Mouse (Mus musculus) heart, embryonic 13.5 days (tissue): ENCODE data around the gene Vav3. TPM values are rescaled to one million over a fixed set of nuclear protein-coding genes. Genes with fewer than 3 reads are reported as not detected.
A peak's percentile ranks its signal among the peaks of the same experiment; 100 is the strongest.
"Not testable (repeated sequence)": the region's sequence is repeated elsewhere in the genome, so short reads cannot be mapped to it uniquely, and the experiment has no call there.

Source experiments
- ATAC-seq: fragments of 200-750 bp; cut with Nextera tagmentation; 2 replicates; pipeline ENCODE4 v1.8.0; 2017; ENCODE audit warnings: moderate TSS enrichment; ENCODE audit not compliant: insufficient number of reproducible peaks, low FRiP score, low TSS enrichment; ENCODE audit errors: extremely low read depth
- H3K27ac ChIP-seq: fragments of 300-500 bp; sonication (generic); replicated peaks from 2 replicates; pipeline ENCODE4 v1.5.1; 2015; ENCODE audit warnings: moderate library complexity, mild to moderate bottlenecking, inconsistent platforms
- H3K27me3 ChIP-seq: fragments of 300-500 bp; sonication (generic); replicated peaks from 2 replicates; pipeline ENCODE4 v1.6.1; 2015; ENCODE audit warnings: mild to moderate bottlenecking, inconsistent platforms
- H3K36me3 ChIP-seq: fragments of 300-500 bp; sonication (generic); 2 replicates; pipeline ENCODE4 v1.6.1; 2015; ENCODE audit warnings: mild to moderate bottlenecking, inconsistent platforms
- H3K4me1 ChIP-seq: fragments of 300-500 bp; sonication (generic); 2 replicates; pipeline ENCODE4 v1.6.1; 2015; ENCODE audit warnings: inconsistent platforms
- H3K4me2 ChIP-seq: fragments of 300-500 bp; sonication (generic); 2 replicates; pipeline ENCODE4 v1.6.1; 2015; ENCODE audit warnings: inconsistent platforms, mild to moderate bottlenecking, moderate library complexity
- H3K4me3 ChIP-seq: fragments of 300-500 bp; sonication (generic); 2 replicates; pipeline ENCODE4 v1.5.1; 2015; ENCODE audit warnings: moderate library complexity, mild to moderate bottlenecking, inconsistent platforms
- H3K9ac ChIP-seq: fragments of 300-500 bp; sonication (generic); 2 replicates; pipeline ENCODE4 v1.6.1; 2015; ENCODE audit warnings: inconsistent platforms, mild to moderate bottlenecking, moderate library complexity
- H3K9me3 ChIP-seq: fragments of 300-500 bp; sonication (generic); 2 replicates; pipeline ENCODE4 v1.6.1; 2016; ENCODE audit warnings: inconsistent platforms
- WGBS: fragments of 180-500 bp; shearing (Covaris S2); methylation state at CpG from one replicate; pipeline ENCODE4 v1.1.7; 2015; ENCODE audit warnings: mixed read lengths; 5-methylcytosine and 5-hydroxymethylcytosine counted together
- polyA plus RNA-seq: library from polyadenylated mRNA; unstranded; fragments of >200 nt; fragmentation: Nextera tagmentation; extraction: Ambion mirVana; gene quantifications from 2 replicates; pipeline ENCODE4 v1.2.1, GENCODE M21; 2015

The Vav3 gene
- polyA plus RNA-seq, 1 experiment from 2014 or later = 7.5 TPM

DNA sequence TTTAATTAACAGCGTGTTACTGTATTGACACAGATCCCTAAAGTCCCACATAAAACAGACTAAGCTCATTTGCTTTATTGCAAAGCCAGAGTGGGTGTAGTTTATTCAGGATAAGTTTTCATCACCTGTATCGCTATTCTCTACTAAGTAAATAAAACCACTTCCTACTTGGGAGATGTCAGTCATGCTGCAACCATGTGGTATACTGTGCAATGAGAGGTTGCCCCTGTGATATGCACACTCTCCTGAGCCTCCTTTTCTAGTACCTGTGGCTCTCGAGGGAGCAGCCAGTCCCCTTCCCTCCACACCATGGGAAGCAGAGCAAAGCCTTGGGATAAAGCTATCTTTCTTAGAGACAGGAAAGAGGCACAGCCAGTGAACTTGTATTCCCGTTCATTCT, 106.5 kb downstream of the Vav3 start:
- 57% methylated on average over 4 of the region's 4 CpGs for WGBS
- Histone ChIP-seq H3K4me3 (no peak overlapping the region), H3K27me3 (no peaks in the 10 kb centered on the region), H3K9ac (no peak overlapping the region), H3K36me3 (no peaks in the 10 kb centered on the region), H3K4me2 (no peak overlapping the region), H3K9me3 (no peaks in the 10 kb centered on the region), H3K4me1 (peaks cover 6% of the 10 kb centered on the region; the same call in 1 of the 2 replicates), H3K27ac (no peak overlapping the region)
- no peak for ATAC-seq

DNA sequence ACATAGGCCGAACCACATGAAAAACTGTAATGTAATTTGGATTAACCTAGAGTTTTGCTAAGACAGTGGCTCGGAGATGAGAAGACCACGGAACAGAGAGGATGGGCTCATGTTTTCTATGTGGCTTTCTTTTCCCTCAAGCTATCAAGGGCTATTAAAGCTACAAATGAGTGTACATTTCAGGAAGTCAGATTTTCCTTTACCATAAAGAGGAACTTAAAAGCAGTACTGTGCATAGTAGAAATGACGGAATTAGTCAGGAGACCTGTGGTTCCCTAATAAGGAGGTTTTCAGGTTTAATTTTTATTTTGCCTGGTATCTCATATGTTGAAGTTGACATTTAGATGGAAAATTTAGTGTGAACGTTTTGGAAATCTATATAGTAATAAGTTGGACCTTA, 107.8 kb downstream of the Vav3 start:
- H3K4me2 ChIP-seq, H3K36me3 ChIP-seq, H3K27me3 ChIP-seq, ATAC-seq, H3K27ac ChIP-seq, H3K4me3 ChIP-seq, H3K9me3 ChIP-seq, H3K9ac ChIP-seq: not testable (repeated sequence)
- 79% methylated on average over 5 of the region's 5 CpGs for WGBS
- H3K4me1 ChIP-seq = peaks cover 14% of the 10 kb centered on the region; the same call in 1 of the 2 replicates

DNA sequence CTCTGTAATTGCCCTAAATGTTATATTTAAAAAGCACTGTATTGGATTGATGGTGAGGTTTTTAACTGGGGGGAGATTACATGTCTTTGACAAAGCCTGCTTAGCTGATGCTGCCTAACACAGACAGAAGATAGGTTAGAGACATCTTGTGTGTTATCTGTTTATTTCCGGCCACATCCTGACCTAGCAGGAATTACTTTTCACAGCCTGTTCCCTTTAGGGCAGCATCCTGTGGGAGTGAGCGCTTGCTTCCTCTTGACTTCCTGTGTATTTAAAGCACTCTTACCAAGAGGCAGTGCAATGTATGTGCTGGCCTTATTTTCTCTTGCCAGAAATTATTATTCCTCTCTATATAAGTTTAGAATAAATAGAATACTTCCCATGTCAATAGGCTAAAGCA, 111.5 kb downstream of the Vav3 start:
- ATAC-seq = no peak

DNA sequence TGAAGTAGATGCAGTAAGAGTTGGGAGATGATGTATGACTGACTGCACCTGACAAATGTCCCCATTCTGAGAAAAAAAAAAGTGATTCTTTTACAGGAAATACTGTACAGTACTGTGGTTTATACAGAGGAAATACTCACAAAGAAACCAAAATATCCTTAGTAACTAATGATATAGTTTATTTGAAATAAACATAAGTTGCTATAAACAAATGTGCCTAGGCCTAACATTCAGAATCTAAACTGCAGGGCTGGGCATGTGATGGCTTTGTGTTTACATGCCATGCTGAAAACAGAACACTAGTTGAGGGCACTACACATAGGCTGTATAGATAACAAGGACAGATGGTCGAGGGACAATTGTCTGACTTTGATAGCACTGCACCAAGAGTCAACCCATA, 114.2 kb downstream of the Vav3 start:
- no peak for ATAC-seq
- H3K9me3 ChIP-seq = no peaks in the 10 kb centered on the region
- no peak overlapping the region for H3K4me3 ChIP-seq
- H3K27me3 ChIP-seq = no peaks in the 10 kb centered on the region
- 10% methylated on average over 1 of the region's 1 CpGs for WGBS
- peaks cover 14% of the 10 kb centered on the region; the same call in 1 of the 2 replicates for H3K4me1 ChIP-seq
- no peak overlapping the region for H3K4me2 ChIP-seq
- H3K9ac ChIP-seq = no peak overlapping the region
- no peak overlapping the region for H3K27ac ChIP-seq
- no peaks in the 10 kb centered on the region for H3K36me3 ChIP-seq

More for the DNA sequence above, 111.5 kb downstream of the Vav3 start:
- Histone ChIP-seq H3K9me3 (no peaks in the 10 kb centered on the region), H3K9ac (no peak overlapping the region), H3K36me3 (no peaks in the 10 kb centered on the region), H3K4me1 (peaks cover 14% of the 10 kb centered on the region; the same call in 1 of the 2 replicates), H3K4me2 (no peak overlapping the region), H3K27ac (peak overlapping the region; percentile 28; the same call in 1 of the 2 replicates), H3K27me3 (no peaks in the 10 kb centered on the region), H3K4me3 (no peak overlapping the region)
- 45% methylated on average over 2 of the region's 2 CpGs for WGBS

DNA sequence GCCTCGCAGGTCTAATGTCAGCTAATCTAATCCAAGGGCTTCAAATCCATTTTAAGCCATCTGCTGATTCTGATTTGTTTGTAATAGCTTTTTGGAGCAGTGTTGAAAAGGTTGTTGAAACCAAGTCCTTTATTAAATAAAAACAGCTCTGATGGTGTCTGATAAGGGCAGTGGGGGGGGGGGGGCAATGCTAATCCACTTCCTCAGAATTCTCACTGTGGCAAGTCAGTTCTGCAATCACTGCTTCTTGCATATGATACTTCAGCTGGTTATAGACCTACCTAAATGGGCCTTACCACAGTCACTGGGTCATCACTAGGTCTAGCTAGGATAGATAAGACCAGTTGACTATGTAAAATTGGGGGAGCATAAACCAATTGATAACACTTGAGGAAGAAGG, 115.9 kb downstream of the Vav3 start:
- peaks cover 11% of the 10 kb centered on the region; the same call in 1 of the 2 replicates for H3K4me1 ChIP-seq
- H3K27ac ChIP-seq = no peak overlapping the region
- no peak overlapping the region for H3K4me2 ChIP-seq
- H3K27me3 ChIP-seq = no peaks in the 10 kb centered on the region
- H3K36me3 ChIP-seq = no peaks in the 10 kb centered on the region
- no peak overlapping the region for H3K9ac ChIP-seq
- no peak overlapping the region for H3K4me3 ChIP-seq
- ATAC-seq = no peak
- 73% methylated on average over 1 of the region's 1 CpGs for WGBS
- no peaks in the 10 kb centered on the region for H3K9me3 ChIP-seq

DNA sequence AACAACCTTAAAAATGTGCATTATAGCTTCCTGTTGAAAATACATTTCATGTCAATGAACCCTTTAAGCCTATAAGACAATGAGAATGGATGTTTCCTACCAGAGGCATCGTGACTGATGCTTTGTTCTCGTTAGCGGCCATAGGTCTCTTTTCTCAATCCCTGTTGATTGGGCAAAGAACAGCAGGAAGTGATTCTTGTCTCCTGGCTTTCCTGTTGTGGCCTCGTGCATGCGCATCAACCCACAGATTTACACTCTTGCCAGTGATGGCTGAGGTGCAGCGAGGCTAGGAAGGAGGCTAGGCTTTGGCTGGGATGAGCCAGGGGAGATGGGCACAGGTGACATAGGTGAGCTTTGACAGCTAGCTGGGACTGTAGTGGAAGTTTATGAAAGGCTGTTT, 123.2 kb downstream of the Vav3 start:
- Histone ChIP-seq H3K4me3 (no peak overlapping the region), H3K9ac (no peak overlapping the region), H3K4me1 (peaks cover 4% of the 10 kb centered on the region; the same call in 1 of the 2 replicates), H3K36me3 (no peaks in the 10 kb centered on the region), H3K27ac (no peak overlapping the region), H3K4me2 (no peak overlapping the region), H3K9me3 (no peaks in the 10 kb centered on the region), H3K27me3 (no peaks in the 10 kb centered on the region)
- WGBS = 69% methylated on average over 6 of the region's 6 CpGs
- no peak for ATAC-seq

DNA sequence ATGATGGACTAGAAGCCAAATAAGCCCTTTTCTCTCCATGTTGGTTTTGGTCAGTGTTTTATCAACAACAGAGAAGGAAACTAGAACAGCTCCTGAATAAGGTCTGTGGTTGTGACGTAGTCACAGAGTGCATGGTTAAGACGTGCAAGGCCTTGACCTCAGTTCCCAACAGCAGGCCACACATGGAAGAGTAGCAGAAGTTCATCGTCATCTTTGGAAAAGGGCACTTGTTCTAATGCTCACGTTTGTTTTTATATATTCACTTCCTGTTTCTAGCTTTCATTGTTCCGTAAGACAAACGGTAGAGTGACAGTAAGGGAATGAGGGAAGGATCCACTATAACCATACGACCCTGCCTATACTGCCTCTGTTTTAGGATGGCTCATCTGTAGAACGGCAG, 124.1 kb downstream of the Vav3 start:
- no peak overlapping the region for H3K4me2 ChIP-seq
- peaks cover 7% of the 10 kb centered on the region for H3K4me1 ChIP-seq
- no peak for ATAC-seq
- H3K36me3 ChIP-seq = no peaks in the 10 kb centered on the region
- no peak overlapping the region for H3K4me3 ChIP-seq
- H3K9me3 ChIP-seq = no peaks in the 10 kb centered on the region
- H3K27ac ChIP-seq = no peak overlapping the region
- H3K9ac ChIP-seq = no peak overlapping the region
- WGBS = 74% methylated on average over 8 of the region's 8 CpGs
- no peaks in the 10 kb centered on the region for H3K27me3 ChIP-seq

DNA sequence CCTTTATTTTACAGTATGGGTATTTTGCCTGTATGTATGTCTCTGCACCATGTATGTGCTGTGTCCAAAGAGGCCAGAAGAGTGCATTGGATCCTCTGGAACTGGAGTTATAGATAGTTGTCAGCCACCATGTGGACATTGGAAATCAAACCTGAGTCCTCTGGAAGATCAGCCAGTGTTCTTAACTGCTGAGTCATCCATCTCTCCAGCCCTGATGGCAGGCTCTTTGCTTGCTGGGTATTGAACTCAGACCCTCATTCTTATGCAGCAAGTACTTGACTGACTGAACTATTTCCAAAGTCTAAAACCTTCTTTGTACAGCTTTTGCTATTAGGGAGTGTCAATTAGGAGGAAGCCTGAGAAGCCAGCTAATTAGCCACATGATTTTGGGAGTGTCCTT, 126.1 kb downstream of the Vav3 start:
- Histone ChIP-seq H3K4me2 (no peak overlapping the region), H3K36me3 (no peaks in the 10 kb centered on the region), H3K4me3 (no peak overlapping the region), H3K27ac (no peak overlapping the region), H3K9me3 (no peaks in the 10 kb centered on the region), H3K4me1 (peaks cover 9% of the 10 kb centered on the region), H3K27me3 (no peaks in the 10 kb centered on the region), H3K9ac (no peak overlapping the region)
- ATAC-seq = no peak

DNA sequence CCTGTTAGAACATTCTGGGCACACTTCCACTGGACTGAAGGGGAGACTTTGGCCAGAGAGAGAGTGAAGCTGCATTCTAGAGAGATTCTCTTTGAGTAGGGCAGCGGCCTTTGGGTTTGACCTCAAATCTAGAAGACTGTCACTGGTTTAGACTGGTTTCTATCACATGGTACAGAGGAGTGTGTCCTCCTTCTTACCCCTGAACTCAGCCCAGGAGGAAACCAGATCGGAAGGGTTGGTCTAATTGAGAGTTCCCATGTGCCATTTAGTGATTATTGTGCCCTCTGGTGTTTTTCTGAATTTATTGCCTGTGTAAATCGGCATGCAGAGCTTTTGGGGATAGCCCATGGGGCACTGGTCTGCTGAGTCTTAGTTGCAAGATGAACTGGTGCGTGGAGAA, 126.8 kb downstream of the Vav3 start:
- Histone ChIP-seq H3K36me3 (0 out of 2 replicates have a peak, but pooled peaks cover 3% of the 10 kb centered on the region), H3K9ac (no peak overlapping the region), H3K4me3 (no peak overlapping the region), H3K4me1 (peaks cover 9% of the 10 kb centered on the region), H3K27ac (no peak overlapping the region), H3K27me3 (no peaks in the 10 kb centered on the region), H3K9me3 (no peaks in the 10 kb centered on the region), H3K4me2 (no peak overlapping the region)
- ATAC-seq = no peak
- WGBS = 49% methylated on average over 4 of the region's 4 CpGs

DNA sequence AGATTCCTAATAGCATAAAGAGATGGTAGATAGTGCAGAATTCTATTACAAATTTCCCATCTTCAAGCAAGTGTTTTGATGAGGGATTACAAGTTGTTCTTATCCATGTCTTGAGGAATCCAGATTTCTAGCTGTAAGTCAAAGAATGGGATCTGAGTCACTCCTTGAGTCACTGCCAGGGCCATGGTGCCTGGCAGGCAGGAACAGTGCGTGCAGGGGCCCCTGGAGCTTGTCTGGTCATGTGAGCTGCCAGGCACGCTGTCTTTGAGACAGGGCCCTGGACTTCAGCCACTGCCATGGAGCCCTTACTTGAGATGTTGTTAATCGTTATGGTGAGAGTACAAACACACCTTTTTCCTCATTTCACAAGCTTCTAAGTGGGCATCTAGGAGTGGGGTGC, 129.0 kb downstream of the Vav3 start:
- no peaks in the 10 kb centered on the region for H3K9me3 ChIP-seq
- H3K9ac ChIP-seq = no peak overlapping the region
- no peak overlapping the region for H3K27ac ChIP-seq
- ATAC-seq = no peak
- WGBS = 41% methylated on average over 3 of the region's 3 CpGs
- 0 out of 2 replicates have a peak, but pooled peaks cover 3% of the 10 kb centered on the region for H3K36me3 ChIP-seq
- no peak overlapping the region for H3K4me2 ChIP-seq
- H3K4me1 ChIP-seq = peaks cover 9% of the 10 kb centered on the region
- H3K27me3 ChIP-seq = no peaks in the 10 kb centered on the region
- no peak overlapping the region for H3K4me3 ChIP-seq

DNA sequence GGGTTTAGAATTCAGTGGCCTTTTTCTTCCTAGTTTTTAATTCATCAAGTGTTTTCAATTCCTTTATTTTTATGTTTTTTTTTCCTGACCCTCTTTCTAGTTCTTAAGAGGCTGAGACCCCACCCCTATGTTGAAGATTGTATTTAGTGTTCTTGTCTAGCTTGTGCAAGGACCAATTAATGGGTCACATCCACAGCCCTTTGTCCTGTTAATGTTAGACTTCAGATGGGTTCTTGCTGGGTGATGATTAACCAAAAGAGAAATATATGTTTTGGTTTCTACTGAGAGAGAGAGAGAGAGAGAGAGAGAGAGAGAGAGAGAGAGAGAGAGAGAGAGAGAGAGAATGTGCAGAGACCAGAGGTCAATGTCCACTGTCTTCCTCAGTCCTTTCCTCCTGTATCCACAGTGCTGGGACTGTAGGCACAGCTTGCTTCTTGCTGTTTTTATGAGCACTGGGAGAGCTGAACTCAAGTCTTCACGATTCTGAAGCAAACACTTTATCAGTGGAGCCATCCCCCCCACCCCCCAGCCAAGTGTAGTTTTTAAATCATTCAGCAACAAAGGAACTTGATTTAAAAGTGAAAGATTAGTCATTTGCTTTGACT, 130.3 kb downstream of the Vav3 start:
- H3K4me2 ChIP-seq = no peak overlapping the region
- H3K9ac ChIP-seq = no peak overlapping the region
- ATAC-seq = no peak
- H3K4me1 ChIP-seq = peaks cover 10% of the 10 kb centered on the region
- WGBS = 69% methylated on average over 1 of the region's 1 CpGs
- H3K4me3 ChIP-seq = no peak overlapping the region
- no peaks in the 10 kb centered on the region for H3K9me3 ChIP-seq
- 0 out of 2 replicates have a peak, but pooled peaks cover 3% of the 10 kb centered on the region for H3K36me3 ChIP-seq
- H3K27ac ChIP-seq = no peak overlapping the region
- H3K27me3 ChIP-seq = no peaks in the 10 kb centered on the region

DNA sequence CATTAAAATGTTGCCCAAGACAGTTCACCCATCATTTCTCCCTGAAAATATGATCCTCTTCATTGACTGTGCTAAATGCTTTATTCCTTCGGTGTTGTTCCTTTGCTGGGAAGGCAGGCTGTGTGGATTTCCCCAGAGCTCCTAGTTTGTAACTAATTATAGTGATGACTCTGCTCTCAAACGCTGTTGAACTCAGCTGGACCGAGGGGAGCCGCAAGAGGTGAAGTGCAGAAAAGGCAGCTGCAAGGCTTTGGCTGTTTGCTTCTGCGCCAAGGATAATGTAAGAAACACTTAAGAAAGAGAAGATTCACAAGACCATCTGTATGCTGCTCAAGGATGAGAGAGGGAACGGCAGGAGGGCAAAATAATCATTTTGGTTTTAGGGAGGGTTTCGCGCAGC, 136.1 kb downstream of the Vav3 start:
- Histone ChIP-seq H3K4me1 (peaks cover 13% of the 10 kb centered on the region), H3K4me3 (no peak overlapping the region), H3K4me2 (0 out of 2 replicates have a peak overlapping the region, but pooled peaks have one; percentile 20), H3K9ac (peak overlapping the region; percentile 21; the same call in 1 of the 2 replicates), H3K27me3 (no peaks in the 10 kb centered on the region), H3K9me3 (no peaks in the 10 kb centered on the region), H3K27ac (no peak overlapping the region), H3K36me3 (0 out of 2 replicates have a peak, but pooled peaks cover 3% of the 10 kb centered on the region)
- WGBS = 52% methylated on average over 8 of the region's 8 CpGs
- ATAC-seq = no peak
